Mouse (Mus musculus) forebrain, embryonic 14.5 days (tissue): ENCODE data around the gene Cenpe. TPM values are rescaled to one million over a fixed set of nuclear protein-coding genes. Genes with fewer than 3 reads are reported as not detected.
"Not testable (repeated sequence)": the region's sequence is repeated elsewhere in the genome, so short reads cannot be mapped to it uniquely, and the experiment has no call there.

Experiments
- ATAC-seq: fragments of 200-750 bp; cut with Nextera tagmentation; 2 replicates; pipeline ENCODE4 v1.8.0; 2017; ENCODE audit warnings: mild to moderate bottlenecking, moderate library complexity
- DNase-seq: peaks from one replicate; pipeline ENCODE4 v3.0.0-alpha.2; 2015; ENCODE audit warnings: low spot score
- H3K27ac ChIP-seq: fragments of 300-500 bp; sonication (generic); 2 replicates; pipeline ENCODE4 v1.5.1; 2014; ENCODE audit warnings: low read depth, mild to moderate bottlenecking, control low read depth, low read length, moderate library complexity
- H3K27me3 ChIP-seq: fragments of 300-500 bp; sonication (generic); replicated peaks from 2 replicates; pipeline ENCODE4 v1.6.1; 2014; ENCODE audit warnings: low read length, control low read depth, mixed read lengths; ENCODE audit not compliant: control insufficient read depth, insufficient read depth
- H3K36me3 ChIP-seq: fragments of 300-500 bp; sonication (generic); 2 replicates; pipeline ENCODE4 v1.6.1; 2014; ENCODE audit warnings: low read length, control low read depth; ENCODE audit not compliant: control insufficient read depth, insufficient read depth
- H3K4me1 ChIP-seq: fragments of 300-500 bp; sonication (generic); 2 replicates; pipeline ENCODE4 v1.6.1; 2014; ENCODE audit warnings: antibody characterized with exemption, low read length, control low read depth; ENCODE audit not compliant: control insufficient read depth, insufficient read depth
- H3K4me2 ChIP-seq: fragments of 300-500 bp; sonication (generic); 2 replicates; pipeline ENCODE4 v1.6.1; 2014; ENCODE audit warnings: mild to moderate bottlenecking, control low read depth, low read length
- H3K4me3 ChIP-seq: fragments of 300-500 bp; sonication (generic); 2 replicates; pipeline ENCODE4 v1.5.1; 2014; ENCODE audit warnings: low read depth, low read length, control low read depth
- H3K9ac ChIP-seq: fragments of 300-500 bp; sonication (generic); 2 replicates; pipeline ENCODE4 v1.6.1; 2014; ENCODE audit warnings: mild to moderate bottlenecking, low read length, control low read depth, moderate library complexity
- H3K9me3 ChIP-seq: fragments of 300-500 bp; sonication (generic); replicated peaks from 2 replicates; pipeline ENCODE4 v1.6.1; 2016; ENCODE audit warnings: low read length, control low read depth, mixed read lengths; ENCODE audit not compliant: control insufficient read depth
- whole genome bisulfite sequencing: fragments of 180-500 bp; shearing (Covaris S2); extraction: QIAGEN DNeasy Blood & Tissue Kit; methylation state at CpG from one replicate; pipeline ENCODE4 v1.1.7; 2014; 5-methylcytosine and 5-hydroxymethylcytosine counted together
- polyA plus RNA-seq: library from polyadenylated mRNA; unstranded; fragments of >200 nt; fragmentation: Nextera tagmentation; extraction: Ambion mirVana; gene quantifications from 2 replicates; pipeline ENCODE4 v1.2.1, GENCODE M21; 2014

The Cenpe gene
- 15.2 and 17.7 TPM in 2 replicates for polyA plus RNA-seq

DNA sequence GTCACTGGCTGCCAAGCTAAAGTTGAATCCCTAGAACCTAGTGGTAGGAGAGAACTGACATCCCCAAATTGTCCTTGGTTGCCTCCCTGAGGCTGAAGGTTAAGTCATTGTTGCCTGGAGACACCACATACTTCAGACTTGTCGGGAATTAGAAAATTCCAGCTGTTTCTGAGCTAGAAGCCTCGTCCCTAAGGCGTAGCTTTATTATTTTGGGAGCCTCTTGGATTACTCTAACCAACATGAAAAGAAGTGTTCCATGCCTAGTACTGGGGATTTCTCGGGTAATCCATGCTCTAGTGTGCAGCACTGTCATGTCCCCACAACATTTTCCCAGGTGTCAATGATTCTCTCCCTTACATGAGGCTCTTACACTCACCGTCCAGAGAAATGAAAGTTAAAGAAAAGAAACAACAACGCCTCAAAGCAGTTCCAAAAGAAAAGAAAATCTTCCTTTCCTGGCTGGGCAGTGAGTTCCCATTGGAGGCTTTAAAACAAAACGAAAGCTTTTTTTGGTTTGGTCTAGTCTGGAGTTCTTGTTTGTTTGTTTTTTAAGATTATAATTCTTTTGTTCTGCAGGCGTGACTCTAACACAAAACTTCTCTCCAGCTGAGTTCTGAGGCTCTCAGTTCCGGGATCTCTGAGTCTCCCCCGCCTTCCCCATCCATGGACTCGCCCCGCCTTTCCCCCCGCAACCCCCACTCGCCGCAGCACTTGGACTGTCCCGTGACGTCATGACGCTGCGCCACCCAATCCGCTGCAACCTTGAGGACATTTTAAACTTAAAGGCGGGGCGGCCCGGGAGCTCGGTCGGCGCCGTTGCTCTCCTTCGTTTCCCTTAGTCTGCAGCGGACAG lies at the start of gene Cenpe:
Gene Cenpe, plus strand, starts transcription at position 733 of the 853 bp plus-strand sequence.
- H3K27me3 ChIP-seq = no peaks in the 10 kb centered on the region
- no peaks in the 10 kb centered on the region for H3K9me3 ChIP-seq
- no peak within 1 kb of the TSS for H3K27ac ChIP-seq
- peaks cover 12% of the 10 kb centered on the region for H3K36me3 ChIP-seq
- peaks cover 14% of the 10 kb centered on the region for H3K4me1 ChIP-seq
- DNase-seq = peak; percentile 94
- WGBS = 3% methylated on average over 29 of the region's 29 CpGs
- peak within 1 kb of the TSS; percentile 56 for H3K4me2 ChIP-seq
- ATAC-seq = peak; percentile 98
- H3K9ac ChIP-seq = peak within 1 kb of the TSS; percentile 62
- H3K4me3 ChIP-seq = peak within 1 kb of the TSS; percentile 61

DNA sequence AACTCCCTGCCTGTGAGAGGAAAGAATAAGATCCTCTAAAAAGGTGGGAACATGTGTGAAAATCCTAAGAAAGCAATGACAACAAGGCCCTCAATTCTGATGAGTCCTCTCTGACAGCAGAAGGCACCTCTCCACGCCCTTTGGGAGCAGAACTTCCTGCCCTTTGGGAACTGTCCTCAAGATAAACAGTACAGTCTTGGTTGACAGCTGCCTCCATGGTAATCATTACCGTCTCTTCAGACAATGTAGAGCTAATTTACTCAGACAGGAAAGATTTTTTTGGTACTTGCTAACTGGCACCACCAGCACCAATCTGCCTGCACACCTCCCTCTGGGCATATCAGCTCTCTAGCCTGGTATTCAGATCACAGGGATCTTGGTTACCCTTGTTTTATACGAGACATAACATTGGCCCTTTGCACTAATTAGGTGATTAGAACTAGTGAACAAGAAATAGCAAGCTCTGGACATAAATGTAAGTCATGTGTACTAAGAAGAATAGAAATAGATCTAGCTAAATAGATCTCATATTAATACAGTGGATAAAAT lies 40.4 kb upstream of the Cenpe start:
- ATAC-seq = no peak
- no peaks in the 10 kb centered on the region for H3K4me1 ChIP-seq
- H3K36me3 ChIP-seq = no peaks in the 10 kb centered on the region
- no peak overlapping the region for H3K4me3 ChIP-seq
- H3K9ac ChIP-seq = no peak overlapping the region
- no peak overlapping the region for H3K4me2 ChIP-seq
- H3K27me3 ChIP-seq = no peaks in the 10 kb centered on the region
- H3K9me3 ChIP-seq = no peaks in the 10 kb centered on the region
- 43% methylated on average over 3 of the region's 3 CpGs for WGBS
- DNase-seq = no peak
- H3K27ac ChIP-seq = no peak overlapping the region

DNA sequence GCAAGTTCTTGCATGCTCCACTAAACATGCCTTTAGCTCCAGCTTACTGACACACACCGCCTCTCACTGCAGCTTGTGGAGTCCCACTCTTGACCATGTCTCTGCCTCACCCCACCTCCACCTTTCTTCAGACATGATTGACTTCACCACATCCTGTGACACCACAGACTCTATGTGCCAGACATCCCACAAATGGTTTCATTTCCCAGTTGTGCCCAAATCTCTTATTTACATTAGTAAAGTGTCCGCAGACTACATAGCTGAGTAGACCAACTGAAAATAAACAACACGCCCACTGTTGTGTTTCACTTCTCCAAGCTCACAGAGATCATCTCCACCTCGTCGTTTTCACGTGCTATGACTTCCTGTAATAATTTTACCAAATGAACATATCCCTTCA lies 20.5 kb upstream of the Cenpe start:
- 88% methylated on average over 6 of the region's 6 CpGs for WGBS
- H3K9ac ChIP-seq = no peak overlapping the region
- no peak for ATAC-seq
- H3K4me1 ChIP-seq = no peaks in the 10 kb centered on the region
- DNase-seq = no peak
- H3K4me3 ChIP-seq = no peak overlapping the region
- no peak overlapping the region for H3K27ac ChIP-seq
- no peaks in the 10 kb centered on the region for H3K36me3 ChIP-seq
- no peak overlapping the region for H3K4me2 ChIP-seq
- H3K9me3 ChIP-seq = no peaks in the 10 kb centered on the region
- H3K27me3 ChIP-seq = no peaks in the 10 kb centered on the region

DNA sequence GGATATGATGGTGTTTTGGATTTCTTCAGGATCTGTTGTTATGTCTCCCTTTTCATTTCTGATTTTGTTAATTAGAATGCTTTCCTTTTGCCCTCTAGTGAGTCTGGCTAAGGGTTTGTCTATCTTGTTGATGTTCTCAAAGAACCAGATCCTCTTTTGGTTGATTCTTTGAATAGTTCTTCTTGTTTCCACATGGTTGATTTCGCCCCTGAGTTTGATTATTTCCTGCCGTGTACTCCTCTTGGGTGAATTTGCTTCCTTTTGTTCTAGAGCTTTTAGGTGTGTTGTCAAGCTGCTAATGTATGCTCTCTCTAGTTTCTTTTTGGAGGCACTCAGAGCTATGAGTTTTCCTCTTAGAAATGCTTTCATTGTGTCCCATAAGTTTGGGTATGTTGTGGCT lies 14.3 kb upstream of the Cenpe start:
- H3K4me2 ChIP-seq, H3K9me3 ChIP-seq, H3K27me3 ChIP-seq, ATAC-seq, H3K4me1 ChIP-seq, H3K9ac ChIP-seq, H3K4me3 ChIP-seq, H3K27ac ChIP-seq, H3K36me3 ChIP-seq, DNase-seq: not testable (repeated sequence)
- WGBS = 71% methylated on average over 2 of the region's 2 CpGs

DNA sequence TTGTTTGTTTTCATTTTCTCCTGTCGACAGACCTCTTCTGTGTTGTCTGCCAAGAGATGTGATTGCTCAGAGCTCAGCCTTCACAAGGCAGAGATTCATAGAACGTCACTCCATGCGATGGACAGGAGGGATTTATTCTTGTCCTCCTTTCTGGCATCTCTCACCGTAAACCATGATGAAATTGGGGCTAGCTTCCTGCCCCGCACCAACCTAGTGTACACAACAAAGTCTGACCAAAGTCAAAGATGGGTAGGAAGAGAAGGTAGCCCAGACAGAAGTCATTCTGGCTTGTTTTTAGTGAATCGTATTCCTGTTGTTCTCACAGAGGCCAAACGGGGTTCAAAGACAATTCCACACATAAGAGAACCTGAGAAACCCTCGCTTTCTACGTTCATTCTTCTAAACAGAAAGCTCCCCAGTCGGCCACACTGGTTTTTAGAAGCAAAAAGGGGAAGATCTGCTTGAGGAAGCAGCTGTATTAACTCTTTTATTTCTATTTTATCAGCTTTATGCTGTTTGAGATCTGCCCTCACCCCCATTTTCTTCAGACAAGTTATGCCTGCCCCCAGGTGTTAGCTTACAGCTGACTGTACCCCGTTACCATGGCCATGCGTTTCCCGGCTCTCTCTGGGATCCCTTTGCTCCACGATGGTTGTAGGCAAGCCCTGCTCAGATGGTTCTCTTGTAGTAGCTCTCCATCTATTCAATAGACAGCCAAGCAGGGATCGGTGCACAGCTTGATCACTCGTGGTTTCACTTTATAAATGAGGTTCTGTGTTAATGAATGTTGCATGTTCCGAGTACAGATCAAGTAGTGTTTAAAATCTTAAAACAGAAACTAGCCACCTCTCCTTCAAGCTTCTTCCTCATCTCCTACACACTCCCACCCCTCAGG lies 11.7 kb upstream of the Cenpe start:
- no peaks in the 10 kb centered on the region for H3K27me3 ChIP-seq
- H3K4me1 ChIP-seq = no peaks in the 10 kb centered on the region
- H3K27ac ChIP-seq = no peak overlapping the region
- WGBS = 83% methylated on average over 17 of the region's 17 CpGs
- ATAC-seq (no peak), DNase-seq (no peak)
- H3K9ac ChIP-seq = no peak overlapping the region
- no peaks in the 10 kb centered on the region for H3K36me3 ChIP-seq
- no peak overlapping the region for H3K4me2 ChIP-seq
- H3K9me3 ChIP-seq = no peaks in the 10 kb centered on the region
- no peak overlapping the region for H3K4me3 ChIP-seq

DNA sequence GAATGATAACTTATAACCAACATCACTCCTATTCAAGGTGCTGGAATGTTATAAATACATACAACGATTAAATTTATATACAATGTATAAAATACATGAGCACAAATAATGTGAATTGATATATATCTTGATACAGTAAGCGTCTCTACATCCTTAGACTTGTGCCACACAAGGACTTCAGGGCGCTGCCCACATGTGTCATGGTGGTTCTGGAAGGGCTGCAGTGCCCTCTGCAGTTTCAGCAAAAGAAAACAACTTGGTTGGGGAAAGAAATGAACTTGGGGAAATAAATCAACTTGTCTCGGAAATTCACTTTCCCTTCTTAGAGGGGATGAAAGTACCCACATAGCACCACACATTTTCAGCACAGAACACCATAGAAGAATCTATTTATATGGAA lies 5.7 kb upstream of the Cenpe start:
- ATAC-seq (peak; percentile 63; the same call in 1 of the 2 replicates), DNase-seq (peak; percentile 63)
- 43% methylated on average over 4 of the region's 4 CpGs for WGBS
- H3K27me3 ChIP-seq = no peaks in the 10 kb centered on the region
- no peaks in the 10 kb centered on the region for H3K36me3 ChIP-seq
- no peak overlapping the region for H3K4me3 ChIP-seq
- H3K9ac ChIP-seq = no peak overlapping the region
- peaks cover under 1% of the 10 kb centered on the region; the same call in 1 of the 2 replicates for H3K4me1 ChIP-seq
- no peaks in the 10 kb centered on the region for H3K9me3 ChIP-seq
- H3K27ac ChIP-seq = no peak overlapping the region
- H3K4me2 ChIP-seq = no peak overlapping the region

DNA sequence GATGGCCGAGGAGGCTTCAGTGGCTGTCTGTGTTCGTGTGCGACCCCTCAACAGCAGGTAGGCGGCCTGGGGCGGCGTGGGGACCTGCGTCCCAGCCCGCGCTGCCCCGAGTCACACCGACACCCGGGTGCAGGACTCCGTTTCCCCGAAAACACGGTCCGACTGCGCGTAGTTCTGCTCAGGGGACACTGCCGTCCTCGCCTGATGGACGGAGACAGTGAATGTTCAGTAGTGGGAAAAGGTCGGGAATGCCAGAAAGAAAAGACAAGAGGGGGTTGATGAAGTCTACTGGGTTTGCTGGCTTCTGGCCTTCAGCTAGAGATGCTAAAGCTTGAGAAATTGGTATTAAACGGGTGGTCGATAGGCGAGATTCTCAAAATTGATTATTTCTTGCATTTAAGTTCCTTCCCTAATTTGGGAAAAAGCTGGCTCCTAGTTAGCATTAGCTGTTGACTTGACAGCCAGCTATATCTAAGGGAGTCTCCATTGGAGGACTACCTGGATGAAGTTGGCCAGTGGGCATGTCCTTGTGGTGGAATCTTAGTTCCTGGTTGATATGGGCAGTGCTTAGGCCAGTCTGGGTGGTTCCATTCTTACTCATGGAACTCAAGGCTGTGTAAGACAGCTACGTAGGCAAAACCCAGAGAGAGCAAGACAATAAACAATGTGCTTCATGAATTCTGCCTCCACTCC lies 467 bp downstream of the Cenpe start:
- under 1% methylated on average over 26 of the region's 26 CpGs for WGBS
- Histone ChIP-seq H3K4me2 (peak overlapping the region; percentile 56), H3K9me3 (no peaks in the 10 kb centered on the region), H3K27ac (no peak overlapping the region), H3K4me1 (peaks cover 14% of the 10 kb centered on the region), H3K4me3 (peak overlapping the region; percentile 61), H3K9ac (peak overlapping the region; percentile 62), H3K36me3 (peaks cover 17% of the 10 kb centered on the region), H3K27me3 (no peaks in the 10 kb centered on the region)
- no peak for ATAC-seq
- no peak for DNase-seq

DNA sequence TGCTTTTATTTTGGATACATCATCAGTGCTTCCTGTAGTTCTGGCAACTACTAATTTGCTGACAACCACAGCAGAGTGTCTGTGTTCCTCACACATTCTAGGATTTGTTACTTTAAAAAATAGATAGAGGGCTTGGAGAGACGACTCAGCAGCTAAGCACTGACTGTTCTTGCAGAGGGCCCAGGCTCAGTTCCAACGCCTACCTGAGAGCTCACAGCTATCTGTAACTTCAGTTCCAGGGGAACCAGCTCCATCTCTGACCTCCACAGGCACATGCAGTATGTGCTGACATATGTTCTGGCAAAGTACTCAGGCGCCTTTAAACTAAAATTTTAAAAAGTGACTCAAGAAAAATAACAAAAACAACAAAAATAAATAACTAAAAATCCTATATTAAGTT lies 19.7 kb downstream of the Cenpe start:
- ATAC-seq = no peak

More for the DNA sequence above, 19.7 kb downstream of the Cenpe start:
- peaks cover 65% of the 10 kb centered on the region for H3K36me3 ChIP-seq
- no peak overlapping the region for H3K4me2 ChIP-seq
- no peaks in the 10 kb centered on the region for H3K27me3 ChIP-seq
- 81% methylated on average over 3 of the region's 3 CpGs for WGBS
- no peak for DNase-seq
- H3K4me3 ChIP-seq = no peak overlapping the region
- no peaks in the 10 kb centered on the region for H3K9me3 ChIP-seq
- H3K27ac ChIP-seq = no peak overlapping the region
- no peak overlapping the region for H3K9ac ChIP-seq
- no peaks in the 10 kb centered on the region for H3K4me1 ChIP-seq
